Mouse (Mus musculus): ENCODE measurements around the gene Itpkb.

GRCm38 (mm10) chr1:180339143-180339542 is 8.9 kb downstream of the Itpkb start:
- TF ChIP-seq CTCF (IDR thresholded peaks at IDR 0.05; ENCODE audit: control insufficient read depth, insufficient read depth, low read length) = no peak
- TF ChIP-seq POLR2A (IDR thresholded peaks at IDR 0.05; ENCODE audit: borderline replicate concordance, control insufficient read depth, low read depth, low read length) = no peak
